Mouse (Mus musculus) heart, postnatal 0 days (tissue): ENCODE measurements around the gene Lcor.

Experiments
- CTCF ChIP-seq: IDR thresholded peaks from 2 replicates; pipeline ENCODE4 v1.5.1; 2016; ENCODE audit warnings: antibody characterized with exemption, control low read depth, low read depth
- EP300 ChIP-seq: IDR thresholded peaks from 2 replicates; pipeline ENCODE4 v1.6.1; 2016; ENCODE audit warnings: antibody characterized with exemption, low read depth

DNA sequence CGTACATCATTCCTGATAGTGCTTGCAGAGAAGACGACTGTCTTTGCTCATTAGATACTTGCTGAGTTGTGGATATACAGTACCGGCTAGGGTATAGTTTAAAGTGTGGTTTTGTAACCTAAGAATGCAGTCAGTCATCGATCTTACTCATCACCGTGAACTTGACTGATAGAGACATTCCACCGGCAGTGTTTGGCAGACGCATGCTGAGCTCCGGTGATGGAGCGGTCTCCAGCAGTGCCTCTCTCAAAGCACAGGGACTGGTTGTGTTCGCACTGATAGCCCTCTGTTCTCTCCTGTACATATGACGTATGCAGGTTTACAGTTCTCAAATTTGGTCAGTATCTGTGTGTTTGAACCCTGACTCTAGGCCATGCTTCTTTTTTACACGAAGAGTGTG lies 109.4 kb downstream of the Lcor start:
- no peak for TF ChIP-seq CTCF
- no peak for TF ChIP-seq EP300
